Mouse (Mus musculus) embryo, embryonic 9.5 days (tissue): Measurements from ENCODE around the gene Gpr108.

Experiments used
- DNase-seq: peaks from one replicate; pipeline ENCODE4 v3.0.0-alpha.2; 2017; ENCODE audit errors: extremely low spot score

Gpr108 gene

GRCm38 (mm10) chr17:57271301-57271700 lies 23.1 kb upstream of the Gpr108 start:
- no peak for DNase-seq

DNA sequence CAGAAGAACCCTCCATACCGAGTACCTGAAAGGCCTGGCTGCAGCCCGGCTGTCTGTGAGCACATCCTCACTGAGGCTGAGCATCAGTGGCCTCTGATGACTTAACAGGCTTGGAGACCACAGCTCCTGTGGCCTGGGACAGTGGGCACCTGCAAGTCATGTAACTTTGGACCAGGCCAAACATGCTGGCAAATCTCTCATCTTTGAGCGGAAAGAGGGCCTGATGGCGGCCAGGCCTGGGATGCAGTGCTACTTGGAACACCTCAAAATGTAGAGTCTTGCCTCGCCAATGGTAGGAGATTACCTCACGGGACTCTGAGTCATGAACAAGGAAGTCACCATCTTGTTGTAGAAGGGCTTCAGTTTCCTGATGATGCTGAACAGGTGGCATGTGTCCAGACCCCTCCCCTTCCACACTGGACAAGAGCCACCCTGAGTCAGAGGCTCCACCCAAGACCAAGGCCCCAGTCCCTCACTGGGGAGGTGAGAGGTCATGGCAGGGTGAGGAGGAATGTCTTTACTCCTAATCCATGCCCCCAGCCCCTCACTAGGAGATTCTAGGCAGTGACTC lies 19.4 kb upstream of the Gpr108 start:
- no peak for DNase-seq

DNA sequence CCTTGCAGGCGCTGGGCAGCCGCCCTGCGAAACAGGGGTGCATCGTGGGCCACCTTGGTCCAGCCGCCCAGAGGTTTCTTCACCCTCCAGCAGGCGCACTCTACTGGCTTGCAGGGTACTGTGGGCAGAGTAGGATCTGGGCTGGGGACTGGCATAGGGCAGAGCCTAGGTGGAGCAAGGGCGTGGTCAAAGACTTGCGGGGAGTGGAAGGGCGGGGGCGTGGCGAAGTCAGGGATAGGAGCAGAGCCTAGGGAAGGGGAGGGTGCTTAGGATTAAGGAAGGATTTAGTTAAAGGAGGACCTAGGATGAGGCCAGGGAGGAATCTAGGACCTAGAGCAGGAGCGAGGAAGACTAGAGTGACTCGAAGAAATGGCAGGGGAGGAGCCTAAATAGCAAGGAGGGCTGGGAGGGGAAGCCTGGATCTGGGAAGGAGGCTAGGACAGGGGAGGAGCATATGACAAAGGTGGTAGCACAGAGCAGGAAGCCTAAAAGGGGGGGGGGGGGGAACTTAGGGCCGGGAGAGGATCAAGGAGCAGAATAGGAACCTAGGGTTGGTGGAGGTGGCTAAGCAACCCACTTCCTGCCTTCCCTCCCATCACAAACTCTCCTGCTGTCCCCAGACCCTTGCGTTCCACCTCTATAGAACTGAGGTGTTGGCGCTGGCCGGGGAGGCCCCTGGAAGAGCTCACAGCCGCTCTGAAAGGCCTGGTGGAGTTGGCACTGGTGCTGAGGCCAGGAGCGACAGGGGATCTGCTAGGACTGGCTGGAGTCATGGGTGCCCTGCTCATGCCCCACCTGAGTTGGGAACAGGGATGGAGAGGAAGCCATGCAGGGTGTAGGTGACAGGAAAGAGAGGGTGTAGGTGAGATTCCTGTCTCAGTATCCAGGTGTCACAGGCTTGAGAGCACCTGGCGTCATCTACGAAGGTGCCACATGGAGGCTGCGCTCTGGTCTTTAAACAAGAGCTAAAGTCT lies 17.0 kb upstream of the Gpr108 start:
- peak; percentile 32 for DNase-seq

DNA sequence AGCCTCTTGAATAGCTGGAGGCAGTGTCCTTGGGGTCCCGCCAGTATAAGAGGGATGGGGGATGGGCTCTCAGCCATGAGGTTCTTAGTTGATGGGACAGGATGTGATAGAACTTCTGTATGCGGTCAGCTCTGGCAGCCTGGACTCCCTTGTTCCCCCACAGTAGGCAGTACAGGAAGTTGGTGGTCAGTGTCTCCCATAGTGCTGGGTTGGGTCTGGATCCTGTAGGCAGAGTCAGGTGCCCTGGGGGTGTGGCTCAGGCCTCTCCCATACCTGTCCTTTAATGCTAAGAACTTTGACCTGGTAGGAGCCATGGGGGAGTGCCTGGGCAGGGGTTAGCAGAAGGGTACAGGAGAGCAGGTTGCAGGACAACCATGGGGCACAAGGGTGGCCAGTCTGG lies 15.9 kb upstream of the Gpr108 start:
- no peak for DNase-seq

- no peak for DNase-seq
Observed at GRCm38 (mm10) chr17:57262901-57263550, 14.8 kb upstream of the Gpr108 start.

DNA sequence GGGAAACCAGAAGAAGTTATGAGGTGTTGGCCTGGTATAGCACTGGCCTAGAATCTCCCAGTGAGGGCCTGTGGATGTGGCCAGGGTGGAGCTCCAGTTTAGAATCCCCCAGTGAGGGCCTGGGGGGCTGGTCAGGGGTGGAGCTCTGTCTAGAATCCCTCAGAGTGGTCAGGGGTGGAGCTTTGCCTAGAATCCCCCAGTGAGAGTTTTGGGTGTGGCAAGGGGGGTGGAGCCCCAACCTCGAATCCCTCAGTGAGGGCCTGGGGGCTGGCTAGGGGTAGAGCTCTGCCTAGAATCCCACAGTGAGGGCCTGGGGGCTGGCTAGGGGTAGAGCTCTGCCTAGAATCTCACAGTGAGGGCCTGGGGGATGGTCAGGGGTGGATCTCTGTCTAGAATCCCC lies 13.6 kb upstream of the Gpr108 start:
- no peak for DNase-seq

GRCm38 (mm10) chr17:57261286-57261685 lies 13.0 kb upstream of the Gpr108 start:
- DNase-seq: no peak

DNA sequence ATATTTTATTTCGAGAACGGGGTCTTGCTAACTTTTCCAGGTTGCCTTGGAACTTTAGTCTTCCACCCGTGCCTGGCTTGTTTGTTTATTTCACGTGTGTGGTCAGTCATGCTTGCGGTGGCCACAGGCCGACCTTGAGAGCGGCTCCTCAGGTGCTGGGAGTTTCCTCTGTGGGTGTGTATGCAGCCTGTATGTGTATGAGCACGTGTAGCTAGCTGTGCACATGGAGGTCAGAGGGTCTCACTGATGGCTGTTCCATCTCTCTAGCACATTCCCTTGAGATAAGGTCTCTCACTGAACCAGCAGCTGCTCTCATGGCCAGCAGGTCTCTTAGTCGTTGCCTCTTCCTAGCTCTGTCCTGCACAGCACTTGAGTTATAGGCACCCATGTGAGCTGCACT lies 12.1 kb upstream of the Gpr108 start:
- no peak for DNase-seq

DNA sequence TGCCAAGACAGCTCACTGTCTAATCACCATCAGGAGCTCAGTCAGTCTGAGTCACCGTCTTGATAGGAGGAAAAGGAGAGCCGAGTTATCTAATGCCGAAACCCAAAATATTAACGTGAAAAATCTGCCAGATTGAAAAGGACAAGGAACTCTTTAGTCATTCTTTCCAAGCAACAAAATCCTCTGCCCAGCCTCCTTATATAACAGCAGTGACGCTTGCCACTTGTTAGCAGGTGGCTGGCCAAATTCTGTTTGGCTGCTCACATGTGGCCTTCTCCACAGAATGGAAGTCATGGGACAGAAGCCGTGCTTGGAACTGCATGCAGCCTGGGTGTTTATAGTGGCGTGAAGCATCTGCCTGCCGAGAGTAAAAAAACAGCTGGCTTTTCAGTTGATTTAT lies 11.5 kb upstream of the Gpr108 start:
- no peak for DNase-seq

GRCm38 (mm10) chr17:57258191-57258590 lies 9.9 kb upstream of the Gpr108 start:
- no peak for DNase-seq

DNA sequence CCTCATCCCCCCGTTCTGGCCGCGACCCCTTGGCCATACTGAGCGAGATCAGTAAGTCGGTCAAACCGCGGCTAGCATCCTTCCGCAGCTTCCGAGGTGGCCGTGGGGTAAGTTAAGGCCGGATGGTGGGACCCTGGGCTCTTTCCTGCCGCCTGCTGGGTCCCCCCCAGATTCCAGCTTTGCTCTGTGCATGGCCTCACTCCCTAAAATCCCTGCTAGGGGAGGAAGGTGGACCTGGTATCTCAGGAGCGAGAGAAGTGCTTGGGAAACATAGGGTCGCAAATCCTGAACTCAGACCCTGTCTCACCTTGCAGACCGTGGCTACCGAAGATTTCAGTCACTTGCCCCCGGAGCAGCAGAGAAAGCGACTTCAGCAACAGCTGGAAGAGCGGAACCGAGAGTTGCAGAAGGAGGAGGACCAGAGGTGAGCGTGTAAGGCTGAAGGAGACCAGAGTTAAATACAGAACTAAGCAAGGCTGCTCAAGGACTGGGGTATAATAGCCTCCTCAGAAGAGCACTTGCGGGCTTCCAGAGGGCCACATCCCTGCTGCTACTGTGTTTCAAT lies 8.8 kb upstream of the Gpr108 start:
- no peak for DNase-seq

DNA sequence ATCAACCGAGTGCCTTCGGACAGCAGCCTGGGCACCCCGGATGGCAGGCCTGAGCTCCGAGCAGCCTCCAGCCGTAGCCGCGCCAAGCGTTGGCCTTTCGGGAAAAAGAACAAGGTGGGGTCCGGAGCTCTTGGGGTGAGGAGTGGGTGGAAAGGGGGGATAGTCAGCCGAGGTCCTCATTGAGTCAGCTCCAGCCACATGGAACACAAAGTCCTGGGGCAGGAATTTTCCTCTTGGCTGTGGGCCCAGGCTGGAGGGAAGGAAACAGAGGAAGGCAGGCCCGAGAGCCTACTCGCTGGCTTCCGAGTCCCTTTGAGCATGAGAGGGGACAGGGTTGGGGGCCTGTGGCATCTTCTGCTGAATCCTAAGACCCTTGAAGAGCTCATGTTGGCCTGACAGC lies 7.1 kb upstream of the Gpr108 start:
- DNase-seq: no peak

GRCm38 (mm10) chr17:57253306-57253705 lies 5.1 kb upstream of the Gpr108 start:
- no peak for DNase-seq

DNA sequence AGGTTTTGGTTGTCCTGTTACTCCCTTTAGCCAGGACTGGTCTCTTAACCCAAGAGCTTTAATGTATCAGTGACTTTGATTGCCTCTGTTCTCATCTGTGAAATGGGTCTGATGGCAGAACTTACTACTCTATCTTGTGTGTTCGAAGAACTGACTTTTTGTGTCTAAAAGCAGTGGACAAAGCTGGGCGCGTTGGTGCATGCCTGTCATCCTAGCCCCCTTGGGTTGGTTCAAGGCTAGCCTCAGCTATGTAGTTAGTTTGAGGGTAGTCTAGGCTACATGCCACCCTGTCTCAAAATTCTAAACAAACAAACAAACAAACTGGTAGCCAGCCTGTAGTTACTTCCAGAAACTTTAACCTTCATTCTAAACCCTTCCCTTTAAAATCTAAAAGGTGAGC lies 3.2 kb upstream of the Gpr108 start:
- no peak for DNase-seq

- peak; percentile 41 for DNase-seq
Observed at GRCm38 (mm10) chr17:57250461-57251160, 2.4 kb upstream of the Gpr108 start.

DNA sequence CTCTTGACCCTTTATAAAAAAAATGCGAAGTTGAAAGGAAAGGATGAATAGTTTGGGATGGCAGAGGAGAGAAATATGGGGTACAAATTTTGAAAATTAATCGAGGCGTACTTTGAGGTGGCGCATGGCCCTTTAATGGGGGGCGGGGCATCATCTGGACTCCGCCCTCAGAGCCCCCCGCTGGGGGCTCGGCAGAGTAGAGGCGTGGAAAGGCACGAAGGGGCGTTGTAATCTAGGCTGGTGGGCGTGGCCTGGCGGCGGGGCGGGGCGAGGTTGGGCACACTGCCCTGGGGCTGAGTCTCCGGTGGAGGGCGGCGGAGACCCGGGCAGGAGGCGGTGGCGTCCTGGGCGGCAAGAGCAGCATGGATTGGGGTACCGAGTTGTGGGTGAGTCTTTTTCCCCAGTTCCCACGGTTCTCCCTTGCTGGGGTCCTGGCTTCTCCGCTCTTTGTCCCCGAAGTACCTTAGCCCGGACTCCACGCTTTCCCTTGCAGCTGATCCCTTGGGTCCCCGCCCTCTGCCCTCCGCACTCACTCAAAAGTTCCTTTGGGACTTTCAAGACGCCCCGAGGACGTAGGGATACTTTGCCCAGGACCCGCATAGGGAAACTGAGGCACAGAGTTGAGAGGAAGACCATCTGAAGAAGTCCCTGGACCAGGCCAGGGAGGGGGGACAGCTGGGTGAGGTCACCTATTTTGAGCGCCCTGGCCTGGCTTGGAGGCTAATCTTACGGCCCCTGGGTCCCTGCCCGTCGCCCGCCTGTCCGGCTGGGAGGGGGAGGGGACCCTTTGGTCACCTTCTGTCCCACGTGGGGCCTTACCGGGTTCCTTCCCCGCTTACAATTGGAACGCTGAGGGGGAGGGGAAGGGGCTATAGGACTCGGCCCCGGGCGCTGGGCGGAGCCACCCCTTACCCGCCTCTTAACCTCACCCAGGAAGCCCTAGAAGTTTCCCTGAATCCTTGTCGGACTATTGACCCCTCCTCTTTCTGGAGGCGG lies 1.2 kb upstream of the Gpr108 start, which contains the start of gene Trip10:
TSS of gene Trip10 (plus strand) at position 270 of the 996 bp plus-strand sequence.
- peak; percentile 99 for DNase-seq

DNA sequence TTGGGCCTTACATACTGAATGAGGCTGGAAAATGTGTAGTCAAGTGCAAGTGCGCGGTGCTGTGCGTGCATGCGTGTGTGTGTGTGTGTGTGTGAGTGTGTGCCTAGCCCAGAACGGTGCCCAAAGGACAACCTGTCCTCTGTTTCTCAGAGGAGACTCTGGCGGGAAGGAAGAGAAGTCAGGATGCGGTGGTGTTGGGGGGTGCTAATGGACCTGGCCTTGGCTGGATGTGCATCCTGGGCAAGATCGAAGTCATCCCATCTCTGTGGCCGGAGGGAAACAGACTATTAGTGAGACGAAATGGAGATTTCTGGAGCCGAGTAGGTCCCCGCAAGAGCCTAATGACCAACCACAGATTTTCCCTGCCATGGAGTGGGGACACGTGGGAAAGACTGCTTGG lies 525 bp upstream of the Gpr108 start:
- DNase-seq: no peak

GRCm38 (mm10) chr17:57247393-57248200 lies 649 bp downstream of the Gpr108 start:
- peak; percentile 92 for DNase-seq

DNA sequence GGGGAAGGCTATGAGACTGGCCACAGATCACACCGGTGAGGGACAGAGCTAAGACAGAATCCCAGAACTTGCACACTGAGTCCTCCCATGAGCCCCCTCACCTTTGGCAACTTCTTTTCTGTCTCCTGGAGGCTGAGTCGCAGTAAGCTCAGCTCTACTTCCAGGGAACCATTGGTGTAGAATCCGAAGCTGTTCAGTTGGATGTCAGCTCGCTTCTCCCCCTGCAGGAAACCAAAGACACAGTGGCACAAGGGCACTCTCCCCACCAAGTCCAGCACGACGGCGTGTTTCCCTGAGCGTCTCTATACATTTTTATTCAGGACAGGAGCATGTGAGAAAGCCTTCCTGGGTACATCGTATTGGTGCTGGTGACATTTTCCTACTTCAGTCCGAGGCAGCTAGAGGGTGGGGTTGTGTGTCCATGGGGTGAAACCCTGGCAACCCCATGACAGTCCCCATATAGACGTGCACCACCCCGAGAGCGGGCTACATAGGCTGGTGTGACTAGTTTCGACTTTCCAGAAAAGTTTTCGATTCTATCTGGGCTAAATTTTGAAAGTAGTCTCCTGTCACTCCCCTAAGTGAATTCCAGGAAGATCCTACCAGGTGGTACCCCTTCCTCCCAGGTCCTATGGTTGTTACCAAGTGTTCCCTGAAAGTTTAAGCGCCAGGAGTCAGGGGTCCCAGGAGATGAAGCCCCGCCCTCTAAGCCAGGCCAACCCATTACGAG lies 1.4 kb downstream of the Gpr108 start:
- DNase-seq: no peak
